Comparison of ENCODE assay signal across 8 mouse cellular contexts in genomic region chr4:134478031-134478430, GRCm38 (mm10). TPM values are rescaled to one million over a fixed set of nuclear protein-coding genes. Genes with fewer than 3 reads are reported as not detected.
DNase-seq lines count a peak whose midpoint lies in the region; ATAC-seq and TF ChIP-seq lines count a peak whose summit lies in the region.

No protein-coding gene starts in this region.

- peaks cover 13% of the 10 kb centered on the region for H3K36me3 ChIP-seq in C2C12 (ENCODE audit: control insufficient read depth, insufficient read depth)
- H3K36me3 ChIP-seq in heart, embryonic 13.5 days, result peaks cover 40% of the 10 kb centered on the region
- peaks cover 5% of the 10 kb centered on the region for H3K36me3 ChIP-seq in kidney, postnatal 0 days (ENCODE audit: insufficient read depth, low read length)
- peaks cover 21% of the 10 kb centered on the region for H3K36me3 ChIP-seq in liver, embryonic 11.5 days (ENCODE audit: control insufficient read depth, insufficient read depth, low read length)

- no peaks in the 10 kb centered on the region for H3K79me2 ChIP-seq in C2C12 (ENCODE audit: control insufficient read depth, insufficient read depth)

- no peak overlapping the region for H3K4me2 ChIP-seq in heart, embryonic 13.5 days
- no peak overlapping the region for H3K4me2 ChIP-seq in kidney, postnatal 0 days (ENCODE audit: low read length)
- no peak overlapping the region for H3K4me2 ChIP-seq in liver, embryonic 11.5 days

- peak; percentile 87 for DNase-seq in kidney, postnatal 0 days (ENCODE audit: low spot score)
- peak; percentile 90 for DNase-seq in liver, embryonic 11.5 days (ENCODE audit: low spot score)
- peak; percentile 96 for DNase-seq in naive thymus-derived CD4-positive, alpha-beta T cell, adult 2 months (ENCODE audit: low read depth)
- DNase-seq in spleen, postnatal 4 days (ENCODE audit: low spot score in 2 of 2), result peak; percentile 94 to 99

- TF ChIP-seq POLR2A in bone marrow, adult 2 months (IDR thresholded peaks at IDR 0.05; ENCODE audit: borderline replicate concordance, control insufficient read depth, low read depth, low read length), result 0 out of 2 replicates have a peak, but pooled peaks have one; percentile 29

- H3K79me3 ChIP-seq in C2C12 (ENCODE audit: low read depth), result no peaks in the 10 kb centered on the region

- no peaks in the 10 kb centered on the region for H3K27me3 ChIP-seq in C2C12 (ENCODE audit: control insufficient read depth, insufficient read depth, insufficient read length)
- H3K27me3 ChIP-seq in heart, embryonic 13.5 days (replicated peaks), result peaks cover 17% of the 10 kb centered on the region
- H3K27me3 ChIP-seq in kidney, postnatal 0 days (ENCODE audit: insufficient read depth, low read length), result no peaks in the 10 kb centered on the region
- H3K27me3 ChIP-seq in liver, embryonic 11.5 days (replicated peaks; ENCODE audit: control insufficient read depth, insufficient read depth, low read length), result 0 out of 2 replicates have a peak, but pooled peaks cover 3% of the 10 kb centered on the region

- H3K4me1 ChIP-seq in bone marrow, adult 2 months (ENCODE audit: control insufficient read depth, insufficient read depth, low read length), result peaks cover 3% of the 10 kb centered on the region; the same call in 1 of the 2 replicates
- no peaks in the 10 kb centered on the region for H3K4me1 ChIP-seq in heart, embryonic 13.5 days
- no peaks in the 10 kb centered on the region for H3K4me1 ChIP-seq in kidney, postnatal 0 days (replicated peaks; ENCODE audit: insufficient read depth, low read length)
- H3K4me1 ChIP-seq in liver, embryonic 11.5 days (replicated peaks; ENCODE audit: control insufficient read depth, insufficient read depth, low read length), result no peaks in the 10 kb centered on the region; the same call in 1 of the 2 replicates

- H3K9ac ChIP-seq in heart, embryonic 13.5 days, result peak overlapping the region; percentile 58; the same call in 1 of the 2 replicates
- no peak overlapping the region for H3K9ac ChIP-seq in kidney, postnatal 0 days (ENCODE audit: low read depth, low read length)
- H3K9ac ChIP-seq in liver, embryonic 11.5 days (ENCODE audit: low read depth, low read length), result no peak overlapping the region

- ATAC-seq in erythroblast, adult 5-6 weeks (replicated peaks; ENCODE audit: low FRiP score, poor library complexity, severe bottlenecking), result peak; percentile 89
- no peak; the same call in 1 of the 2 replicates for ATAC-seq in heart, embryonic 13.5 days (ENCODE audit: extremely low read depth, insufficient number of reproducible peaks, low FRiP score, low TSS enrichment)
- ATAC-seq in kidney, postnatal 0 days (replicated peaks; ENCODE audit: low FRiP score, low read depth), result peak; percentile 67
- ATAC-seq in liver, embryonic 11.5 days (replicated peaks; ENCODE audit: low FRiP score), result peak; percentile 56; the same call in 1 of the 2 replicates

- no peak overlapping the region for H3K4me3 ChIP-seq in C2C12 (ENCODE audit: insufficient read depth, poor library complexity, severe bottlenecking)
- no peak overlapping the region for H3K4me3 ChIP-seq in bone marrow, adult 2 months (replicated peaks; ENCODE audit: control insufficient read depth, low read depth, low read length)
- no peak overlapping the region for H3K4me3 ChIP-seq in heart, embryonic 13.5 days
- no peak overlapping the region for H3K4me3 ChIP-seq in kidney, postnatal 0 days (replicated peaks; ENCODE audit: low read depth, low read length)
- no peak overlapping the region for H3K4me3 ChIP-seq in liver, embryonic 11.5 days (ENCODE audit: low read depth, low read length)

- 7% methylated on average over 9 of the region's 9 CpGs for WGBS in bone marrow, adult 2 months
- WGBS in heart, embryonic 13.5 days, result 5% methylated on average over 9 of the region's 9 CpGs
- 3% methylated on average over 9 of the region's 9 CpGs for WGBS in kidney, postnatal 0 days
- 9% methylated on average over 9 of the region's 9 CpGs for WGBS in liver, embryonic 11.5 days

- no peak overlapping the region for H3ac ChIP-seq in C2C12 (ENCODE audit: control insufficient read depth, insufficient read length, low read depth)

- no peak overlapping the region for H3K27ac ChIP-seq in bone marrow, adult 2 months (ENCODE audit: control insufficient read depth, insufficient read depth, low read depth, low read length, poor library complexity)
- H3K27ac ChIP-seq in heart, embryonic 13.5 days (replicated peaks), result no peak overlapping the region
- no peak overlapping the region for H3K27ac ChIP-seq in kidney, postnatal 0 days
- no peak overlapping the region for H3K27ac ChIP-seq in liver, embryonic 11.5 days (ENCODE audit: low read depth, low read length)

- TF ChIP-seq CTCF in C2C12 (IDR thresholded peaks at IDR 0.05; ENCODE audit: control insufficient read depth, insufficient read depth, insufficient read length), result peak; percentile 97
- TF ChIP-seq CTCF in bone marrow, adult 2 months (IDR thresholded peaks at IDR 0.05; ENCODE audit: control insufficient read depth, insufficient read depth, low read length), result peak; percentile 100
- peak; percentile 100 for TF ChIP-seq CTCF in kidney, postnatal 0 days (IDR thresholded peaks at IDR 0.05; ENCODE audit: low read depth)

- no peaks in the 10 kb centered on the region for H3K9me3 ChIP-seq in heart, embryonic 13.5 days
- no peaks in the 10 kb centered on the region for H3K9me3 ChIP-seq in kidney, postnatal 0 days (replicated peaks; ENCODE audit: low read length)
- H3K9me3 ChIP-seq in liver, embryonic 11.5 days (ENCODE audit: control insufficient read depth, low read length), result no peaks in the 10 kb centered on the region

TF ChIP-seq in C2C12, 6 proteins besides CTCF, POLR2A, EP300 and RAD21:
- TF ChIP-seq CEBPB (IDR thresholded peaks at IDR 0.05; ENCODE audit: low read depth), result no peak
- TF ChIP-seq MAX (IDR thresholded peaks at IDR 0.05), result no peak
- no peak for TF ChIP-seq USF1 (IDR thresholded peaks at IDR 0.05; ENCODE audit: low read depth)
- TF ChIP-seq MYOD1 (IDR thresholded peaks at IDR 0.05; ENCODE audit: control insufficient read depth, insufficient read length, low read depth), result peak; percentile 10
- TF ChIP-seq MYOG (IDR thresholded peaks at IDR 0.05; ENCODE audit: control insufficient read depth, extremely low read depth, insufficient read length), result no peak
- no peak for TF ChIP-seq FOSL1 (IDR thresholded peaks at IDR 0.05; ENCODE audit: insufficient read depth, low read length, poor library complexity, severe bottlenecking)

RNA-seq across cellular contexts. Expression of gene Stmn1, which starts 9.9 kb away (rescaled TPM):
- 349 TPM for polyA plus RNA-seq in C2C12 (2012; fragmentation: generic; extraction: Trizol)
- polyA plus RNA-seq in bone marrow, adult 2 months (2011; ENCODE audit: insufficient read depth, insufficient read length, low replicate concordance, missing spikeins), result 297 and 423 TPM in 2 replicates
- 207 and 212 TPM in 2 replicates for total RNA-seq in erythroblast, adult 5-6 weeks (2015; ENCODE audit: low replicate concordance)
- total RNA-seq in erythroblast, adult 5-6 weeks (2017; ENCODE audit: low replicate concordance), result 201 and 236 TPM in 2 replicates
- polyA plus RNA-seq in heart, embryonic 13.5 days (2015; fragmentation: Nextera tagmentation; extraction: Ambion mirVana), result 988 and 1,051 TPM in 2 replicates
- polyA plus RNA-seq in kidney, postnatal 0 days (2015; fragmentation: Nextera tagmentation; extraction: Ambion mirVana), result 926 and 1,019 TPM in 2 replicates
- polyA plus RNA-seq in liver, embryonic 11.5 days (2014; fragmentation: Nextera tagmentation; extraction: Ambion mirVana), result 896 and 908 TPM in 2 replicates

RNA-seq across cellular contexts. Expression of gene Paqr7, which starts 18.5 kb away (rescaled TPM):
- polyA plus RNA-seq in C2C12 (2012; fragmentation: generic; extraction: Trizol), result 5.1 TPM
- polyA plus RNA-seq in bone marrow, adult 2 months (2011; ENCODE audit: insufficient read depth, insufficient read length, low replicate concordance, missing spikeins), result 10.2 and 10.8 TPM in 2 replicates
- total RNA-seq in erythroblast, adult 5-6 weeks (2015; ENCODE audit: low replicate concordance), result 1.7 and 4.4 TPM in 2 replicates
- 2.1 and 7.8 TPM in 2 replicates for total RNA-seq in erythroblast, adult 5-6 weeks (2017; ENCODE audit: low replicate concordance)
- 10.0 and 10.9 TPM in 2 replicates for polyA plus RNA-seq in heart, embryonic 13.5 days (2015; fragmentation: Nextera tagmentation; extraction: Ambion mirVana)
- 5.4 and 5.7 TPM in 2 replicates for polyA plus RNA-seq in kidney, postnatal 0 days (2015; fragmentation: Nextera tagmentation; extraction: Ambion mirVana)
- polyA plus RNA-seq in liver, embryonic 11.5 days (2014; fragmentation: Nextera tagmentation; extraction: Ambion mirVana), result 2.5 and 3.0 TPM in 2 replicates

RNA-seq across cellular contexts. Expression of gene Aunip, which starts 32.8 kb away (rescaled TPM):
- polyA plus RNA-seq in C2C12 (2012; fragmentation: generic; extraction: Trizol), result 14.9 TPM
- 9.5 and 13.9 TPM in 2 replicates for polyA plus RNA-seq in bone marrow, adult 2 months (2011; ENCODE audit: insufficient read depth, insufficient read length, low replicate concordance, missing spikeins)
- total RNA-seq in erythroblast, adult 5-6 weeks (2015; ENCODE audit: low replicate concordance), result 4.0 and 7.3 TPM in 2 replicates
- 6.8 and 8.4 TPM in 2 replicates for total RNA-seq in erythroblast, adult 5-6 weeks (2017; ENCODE audit: low replicate concordance)
- 8.5 and 11.2 TPM in 2 replicates for polyA plus RNA-seq in heart, embryonic 13.5 days (2015; fragmentation: Nextera tagmentation; extraction: Ambion mirVana)
- polyA plus RNA-seq in kidney, postnatal 0 days (2015; fragmentation: Nextera tagmentation; extraction: Ambion mirVana), result 5.2 and 7.0 TPM in 2 replicates
- 15.9 and 18.5 TPM in 2 replicates for polyA plus RNA-seq in liver, embryonic 11.5 days (2014; fragmentation: Nextera tagmentation; extraction: Ambion mirVana)

RNA-seq across cellular contexts. Expression of gene Mtfr1l, which starts 57.2 kb away (rescaled TPM):
- 66.6 TPM for polyA plus RNA-seq in C2C12 (2012; fragmentation: generic; extraction: Trizol)
- polyA plus RNA-seq in bone marrow, adult 2 months (2011; ENCODE audit: insufficient read depth, insufficient read length, low replicate concordance, missing spikeins), result 35.3 and 57.2 TPM in 2 replicates
- total RNA-seq in erythroblast, adult 5-6 weeks (2015; ENCODE audit: low replicate concordance), result 7.9 and 20.3 TPM in 2 replicates
- total RNA-seq in erythroblast, adult 5-6 weeks (2017; ENCODE audit: low replicate concordance), result 7.9 and 8.3 TPM in 2 replicates
- 142 and 144 TPM in 2 replicates for polyA plus RNA-seq in heart, embryonic 13.5 days (2015; fragmentation: Nextera tagmentation; extraction: Ambion mirVana)
- polyA plus RNA-seq in kidney, postnatal 0 days (2015; fragmentation: Nextera tagmentation; extraction: Ambion mirVana), result 137 and 141 TPM in 2 replicates
- polyA plus RNA-seq in liver, embryonic 11.5 days (2014; fragmentation: Nextera tagmentation; extraction: Ambion mirVana), result 107 and 114 TPM in 2 replicates
